Mouse (Mus musculus) embryonic stem cell, embryonic (primary cell): ENCODE results near the gene Slc34a3.

ENCODE experiments used
- CTCF ChIA-PET, 4 experiments: fragments of 300-600 bp in 2 of 4; fragments of 350-600 bp in 2 of 4; sonication (Branson Sonifier 250); formaldehyde crosslinking; loops; one replicate each; lab custom pipeline; 2022; ENCODE audit warnings: inconsistent platforms in 2 of 4; lab: Charles Lee
- POLR2A ChIA-PET, 4 experiments: fragments of 300-600 bp in 2 of 4; fragments of 350-600 bp in 2 of 4; sonication (Branson Sonifier 250); formaldehyde crosslinking; loops; one replicate each; lab custom pipeline; 2022; ENCODE audit warnings: antibody characterized with exemption in 4 of 4, inconsistent platforms in 1 of 4; lab: Charles Lee

Slc34a3 gene

GRCm38 (mm10) chr2:25262291-25262767 lies 28.2 kb upstream of the Slc34a3 start, which contains the start of gene Tprn:
TSS of gene Tprn (plus strand) at chr2:25262618.
- POLR2A ChIA-PET = interaction anchor here (0.6 to 75.9 kb wide), 57 partner anchors 8 to 884 kb away, joined by 3 to 2347 read pairs (median 4); partner anchors contain the start of genes Anapc2 (in 4 of the 4), Ssna1 (in 4 of the 4), Nrarp (in 3 of the 4) and Cysrt1 (in 2 of the 4)

GRCm38 (mm10) chr2:25261870-25262269 lies 27.7 kb upstream of the Slc34a3 start:
- CTCF ChIA-PET = interaction anchor here in 3 of 4 experiments (0.6 to 1.9 kb wide), 21 partner anchors 10 to 812 kb away, joined by 3 to 10 read pairs (median 4); partner anchors contain the start of genes Abca2 (in 1 of the 3), Anapc2 (in 1 of the 3), Arrdc1 (in 1 of the 3) and Lrrc26 (in 1 of the 3)
- POLR2A ChIA-PET = interaction anchor here (0.6 to 75.9 kb wide), 47 partner anchors 8 to 884 kb away, joined by 3 to 2347 read pairs (median 4); partner anchors contain the start of genes Anapc2 (in 4 of the 4), Ssna1 (in 4 of the 4), Nrarp (in 3 of the 4) and Fam166a (in 2 of the 4)

More at GRCm38 (mm10) chr2:25262291-25262767, 28.2 kb upstream of the Slc34a3 start, which contains the start of gene Tprn:
- CTCF ChIA-PET = interaction anchor here in 3 of 4 experiments (0.6 to 1.9 kb wide), 24 partner anchors 9 to 812 kb away, joined by 3 to 10 read pairs (median 4); partner anchors contain the start of genes Abca2 (in 1 of the 3), Anapc2 (in 1 of the 3), Arrdc1 (in 1 of the 3) and Lrrc26 (in 1 of the 3)

DNA sequence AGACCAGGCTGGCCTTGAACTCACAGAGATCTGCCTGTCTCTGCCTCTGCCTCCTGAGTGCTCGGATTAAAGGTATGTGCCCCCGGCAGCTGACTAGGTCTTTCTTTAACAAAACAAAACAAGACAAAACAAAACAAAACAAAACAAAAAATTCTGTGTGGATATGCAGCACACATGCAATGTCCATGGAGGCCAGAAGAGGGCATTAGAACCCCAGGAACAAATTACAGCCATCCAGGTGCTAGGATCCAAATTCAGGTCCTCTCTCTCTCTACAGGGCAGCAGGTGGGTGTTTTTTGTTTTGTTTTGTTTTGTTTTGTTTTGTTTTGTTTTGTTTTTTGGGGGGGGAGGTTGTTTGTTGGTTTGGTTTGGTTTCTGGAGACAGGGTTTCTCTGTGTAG lies 24.7 kb upstream of the Slc34a3 start:
- POLR2A ChIA-PET = interaction anchor here in 3 of 4 experiments (0.7 to 75.9 kb wide), 5 partner anchors 13 to 197 kb away, joined by 3 to 2347 read pairs (median 4); partner anchors contain the start of genes Fam166a (in 2 of the 3), Nelfb (in 2 of the 3), Rnf224 (in 2 of the 3) and Slc34a3 (in 2 of the 3)
- CTCF ChIA-PET = interaction anchor here in 1 of 4 experiments (1.0 kb wide), 1 partner anchor 60 kb away, joined by 3 read pairs; the partner anchor contains the start of gene Grin1

- ChIA-PET CTCF (interaction anchor here in 2 of 4 experiments (1.0 to 3.5 kb wide), 5 partner anchors 14 to 65 kb away, joined by 3 to 23 read pairs (median 5); no protein-coding TSS in a partner anchor), POLR2A (interaction anchor here in 2 of 4 experiments (1.1 to 75.9 kb wide), 5 partner anchors 13 to 63 kb away, joined by 3 to 2347 read pairs (median 25); partner anchors contain the start of genes Fam166a (in 2 of the 2), Nelfb (in 2 of the 2), Rnf224 (in 2 of the 2) and Slc34a3 (in 2 of the 2))
These were observed 23.1 kb upstream of the Slc34a3 start for GRCm38 (mm10) chr2:25257250-25257649.

DNA sequence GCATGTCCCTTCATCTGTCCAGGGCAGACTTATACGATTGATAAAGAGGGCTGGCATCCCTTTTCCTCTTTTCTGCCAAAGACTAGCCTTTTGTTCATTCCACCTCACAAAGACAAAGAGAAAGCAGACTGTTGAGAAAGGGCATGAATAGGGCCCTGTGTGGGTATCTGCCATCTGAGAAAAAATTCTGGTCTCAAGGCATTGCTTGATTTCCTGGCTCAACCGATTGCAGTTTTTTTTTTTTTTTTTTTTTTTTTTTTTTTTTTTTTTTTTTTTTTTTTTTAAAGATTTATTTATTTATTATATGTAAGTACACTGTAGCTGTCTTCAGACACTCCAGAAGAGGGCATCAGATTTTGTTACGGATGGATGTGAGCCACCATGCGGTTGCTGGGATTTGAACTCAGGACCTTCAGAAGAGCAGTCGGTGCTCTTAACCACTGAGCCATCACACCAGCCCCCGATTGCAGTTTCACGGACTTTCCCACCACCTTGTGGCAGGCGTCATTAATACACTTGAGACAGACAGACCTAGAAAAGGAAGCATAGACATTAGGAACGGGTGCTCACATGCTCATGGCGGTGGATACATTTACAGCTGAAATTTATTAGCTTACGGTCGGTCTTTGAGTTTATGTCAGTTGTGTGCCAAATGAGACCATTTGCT lies 22.4 kb upstream of the Slc34a3 start:
- ChIA-PET CTCF (interaction anchor here in 3 of 4 experiments (0.6 to 3.5 kb wide), 13 partner anchors 11 to 104 kb away, joined by 3 to 23 read pairs (median 4); partner anchors contain the start of genes AL732309.1 (in 1 of the 3) and Tor4a (in 1 of the 3)), POLR2A (interaction anchor here in 3 of 4 experiments (1.0 to 75.9 kb wide), 22 partner anchors 8 to 140 kb away, joined by 3 to 2347 read pairs (median 6); partner anchors contain the start of genes Tubb4b (in 3 of the 3), AL732309.1 (in 2 of the 3), Anapc2 (in 2 of the 3) and Cysrt1 (in 2 of the 3))

- ChIA-PET CTCF (interaction anchor here (0.5 to 3.5 kb wide), 19 partner anchors 10 to 320 kb away, joined by 3 to 23 read pairs (median 3); partner anchors contain the start of genes AL732309.1 (in 1 of the 4), Arrdc1 (in 1 of the 4), Cysrt1 (in 1 of the 4) and Rnf208 (in 1 of the 4)), POLR2A (interaction anchor here (0.6 to 75.9 kb wide), 40 partner anchors 10 to 205 kb away, joined by 3 to 2347 read pairs (median 5); partner anchors contain the start of genes Anapc2 (in 3 of the 4), Cysrt1 (in 3 of the 4), Rnf208 (in 3 of the 4) and Ssna1 (in 3 of the 4))
These were observed 21.2 kb upstream of the Slc34a3 start, which contains the start of gene Tmem203 for GRCm38 (mm10) chr2:25255284-25255779. TSS of gene Tmem203 (plus strand) at chr2:25255439.

DNA sequence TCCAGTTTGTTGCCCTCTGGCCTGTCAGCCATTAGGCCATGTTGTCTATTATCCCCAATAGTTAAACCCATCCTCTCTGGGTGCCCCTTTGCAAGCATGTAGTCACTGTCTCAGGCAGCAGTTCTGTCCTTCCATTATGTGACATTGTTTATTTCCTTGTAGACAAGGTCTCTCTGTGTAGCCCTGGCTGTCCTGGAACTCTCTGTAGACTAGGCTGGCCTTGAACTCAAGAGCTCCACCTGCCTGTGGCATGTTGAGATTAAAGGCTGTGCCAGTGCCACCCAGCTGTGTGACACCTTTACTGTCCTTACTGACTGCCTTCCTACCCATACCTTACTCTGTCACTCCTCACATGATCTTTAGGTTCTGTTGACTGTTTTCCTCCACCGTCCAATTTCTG lies 18.2 kb upstream of the Slc34a3 start:
- ChIA-PET CTCF (interaction anchor here (0.5 to 7.5 kb wide), 14 partner anchors 12 to 87 kb away, joined by 3 to 46 read pairs (median 3); no protein-coding TSS in a partner anchor), POLR2A (interaction anchor here (0.7 to 75.9 kb wide), 8 partner anchors 3 to 76 kb away, joined by 3 to 2347 read pairs (median 48); partner anchors contain the start of genes Cysrt1 (in 3 of the 4), Rnf208 (in 3 of the 4), Fam166a (in 2 of the 4) and Nelfb (in 2 of the 4))

GRCm38 (mm10) chr2:25246183-25247072 lies 12.3 kb upstream of the Slc34a3 start, which contains the start of gene AL732309.1:
TSS of gene AL732309.1 (minus strand) at chr2:25246863.
- ChIA-PET CTCF (interaction anchor here (0.6 to 8.8 kb wide), 12 partner anchors 9 to 180 kb away, joined by 3 to 51 read pairs (median 4); partner anchors contain the start of genes Tmem203 (in 1 of the 4) and Tor4a (in 1 of the 4)), POLR2A (interaction anchor here (0.5 to 75.9 kb wide), 22 partner anchors 3 to 311 kb away, joined by 3 to 2347 read pairs (median 5); partner anchors contain the start of genes Tmem203 (in 3 of the 4), Tubb4b (in 3 of the 4), Fam166a (in 2 of the 4) and Nelfb (in 2 of the 4))

DNA sequence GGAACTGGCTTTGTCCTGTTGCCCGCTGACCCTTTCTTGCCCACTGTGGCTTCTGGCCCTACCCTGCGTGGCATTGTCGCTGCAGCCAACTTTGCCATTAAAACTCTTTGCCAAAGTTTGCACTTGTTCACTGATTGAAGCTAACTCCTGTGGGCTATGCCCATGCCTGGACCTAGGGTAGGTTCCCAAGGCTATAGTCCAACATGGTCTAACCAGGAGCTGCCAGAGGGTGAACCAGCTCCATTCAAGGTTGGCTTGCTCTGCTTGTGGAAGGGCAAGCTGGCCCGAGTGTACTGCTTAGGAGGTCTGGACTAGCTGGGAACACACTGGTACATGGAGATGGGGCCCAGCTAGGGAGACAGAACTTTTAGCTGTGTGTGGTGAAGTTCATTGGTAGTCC lies 10.0 kb upstream of the Slc34a3 start:
- ChIA-PET POLR2A (interaction anchor here (0.7 to 75.9 kb wide), 13 partner anchors 6 to 92 kb away, joined by 3 to 2347 read pairs (median 6); partner anchors contain the start of genes Tmem203 (in 3 of the 4), Tubb4b (in 3 of the 4), Anapc2 (in 2 of the 4) and Fam166a (in 2 of the 4)), CTCF (interaction anchor here in 3 of 4 experiments (0.9 to 8.8 kb wide), 3 partner anchors 16 kb away, joined by 6 to 51 read pairs (median 9); no protein-coding TSS in a partner anchor)

- ChIA-PET POLR2A (interaction anchor here in 3 of 4 experiments (0.8 to 75.9 kb wide), 11 partner anchors 6 to 308 kb away, joined by 3 to 2347 read pairs (median 10); partner anchors contain the start of genes Tubb4b (in 3 of the 3), Fam166a (in 2 of the 3), Nelfb (in 2 of the 3) and Rnf224 (in 2 of the 3)), CTCF (interaction anchor here in 3 of 4 experiments (1.8 to 8.8 kb wide), 3 partner anchors 14 to 15 kb away, joined by 7 to 54 read pairs (median 51); no protein-coding TSS in a partner anchor)
These were observed 9.2 kb upstream of the Slc34a3 start for GRCm38 (mm10) chr2:25243342-25243741.

GRCm38 (mm10) chr2:25242101-25242506 lies 7.9 kb upstream of the Slc34a3 start, which contains the start of the genes Rnf208 and Cysrt1:
TSS of gene Rnf208 (plus strand) at chr2:25242255.
TSS of gene Cysrt1 (minus strand) at chr2:25242452.
- POLR2A ChIA-PET = interaction anchor here (0.6 to 75.9 kb wide), 23 partner anchors 8 to 464 kb away, joined by 3 to 2347 read pairs (median 5); partner anchors contain the start of genes Tmem203 (in 3 of the 4), Fam166a (in 2 of the 4), Nelfb (in 2 of the 4) and Nrarp (in 2 of the 4)
- CTCF ChIA-PET = interaction anchor here in 3 of 4 experiments (0.7 to 8.8 kb wide), 6 partner anchors 10 to 17 kb away, joined by 3 to 54 read pairs (median 5); partner anchors contain the start of genes Tmem203 (in 1 of the 3) and Tubb4b (in 1 of the 3)

- CTCF ChIA-PET = interaction anchor here in 2 of 4 experiments (0.5 to 4.7 kb wide), 5 partner anchors 12 to 185 kb away, joined by 3 to 54 read pairs (median 3); partner anchors contain the start of genes Tmem203 (in 1 of the 2) and Tubb4b (in 1 of the 2)
These were observed 7.2 kb upstream of the Slc34a3 start for GRCm38 (mm10) chr2:25241438-25241775.

GRCm38 (mm10) chr2:25240723-25241437 lies 6.7 kb upstream of the Slc34a3 start:
- POLR2A ChIA-PET = interaction anchor here (0.5 to 75.9 kb wide), 54 partner anchors 8 to 733 kb away, joined by 3 to 2347 read pairs (median 4); partner anchors contain the start of genes Nrarp (in 3 of the 4), Tmem203 (in 3 of the 4), Tor4a (in 3 of the 4) and Tubb4b (in 3 of the 4)
- CTCF ChIA-PET = interaction anchor here (0.5 to 4.7 kb wide), 18 partner anchors 8 to 343 kb away, joined by 3 to 54 read pairs (median 5); partner anchors contain the start of genes Tmem203 (in 1 of the 4) and Tubb4b (in 1 of the 4)

More at GRCm38 (mm10) chr2:25241438-25241775, 7.2 kb upstream of the Slc34a3 start:
- POLR2A ChIA-PET = interaction anchor here in 3 of 4 experiments (1.2 to 75.9 kb wide), 15 partner anchors 8 to 306 kb away, joined by 3 to 2347 read pairs (median 7); partner anchors contain the start of genes Tmem203 (in 3 of the 3), Fam166a (in 2 of the 3), Nelfb (in 2 of the 3) and Rnf224 (in 2 of the 3)
